Mouse (Mus musculus) olfactory bulb, adult 2 months (tissue): ENCODE results near the gene Asic2. TPM values are rescaled to one million over a fixed set of nuclear protein-coding genes. Genes with fewer than 3 reads are reported as not detected.

ENCODE experiments used
- H3K27ac ChIP-seq: fragments of 200-500 bp; 2 replicates; pipeline ENCODE4 v1.5.1; 2012; ENCODE audit warnings: low read depth, low read length; ENCODE audit not compliant: insufficient read depth
- H3K4me1 ChIP-seq: fragments of 200-500 bp; 2 replicates; pipeline ENCODE4 v1.6.1; 2012; ENCODE audit warnings: low read length; ENCODE audit not compliant: control insufficient read depth, insufficient read depth
- H3K4me3 ChIP-seq: fragments of 200-500 bp; 2 replicates; pipeline ENCODE4 v1.5.1; 2012; ENCODE audit warnings: mild to moderate bottlenecking, low read depth, low read length, moderate library complexity; ENCODE audit not compliant: insufficient read depth
- CTCF ChIP-seq: fragments of 200-500 bp; IDR thresholded peaks from 2 replicates; pipeline ENCODE4 v1.5.1; 2012; ENCODE audit warnings: low read depth, mild to moderate bottlenecking, low read length, moderate library complexity; ENCODE audit not compliant: insufficient read depth
- POLR2A ChIP-seq: fragments of 200-500 bp; IDR thresholded peaks from 2 replicates; pipeline ENCODE4 v1.6.1; 2012; ENCODE audit warnings: mild to moderate bottlenecking, low read depth, low read length, moderate library complexity; ENCODE audit not compliant: insufficient read depth
- WGBS: fragments of 180-500 bp; shearing (Covaris S2); methylation state at CpG from one replicate; pipeline ENCODE4 v1.1.7; 2018; 5-methylcytosine and 5-hydroxymethylcytosine counted together
- polyA plus RNA-seq: library from polyadenylated mRNA; stranded (reverse); fragments of >200 nt; gene quantifications from 2 replicates; pipeline ENCODE4 v1.2.4, GENCODE M21; 2012; ENCODE audit warnings: low replicate concordance; ENCODE audit not compliant: missing spikeins, insufficient read depth, insufficient read length

The Asic2 gene
- polyA plus RNA-seq, 1 experiment: not detected

DNA sequence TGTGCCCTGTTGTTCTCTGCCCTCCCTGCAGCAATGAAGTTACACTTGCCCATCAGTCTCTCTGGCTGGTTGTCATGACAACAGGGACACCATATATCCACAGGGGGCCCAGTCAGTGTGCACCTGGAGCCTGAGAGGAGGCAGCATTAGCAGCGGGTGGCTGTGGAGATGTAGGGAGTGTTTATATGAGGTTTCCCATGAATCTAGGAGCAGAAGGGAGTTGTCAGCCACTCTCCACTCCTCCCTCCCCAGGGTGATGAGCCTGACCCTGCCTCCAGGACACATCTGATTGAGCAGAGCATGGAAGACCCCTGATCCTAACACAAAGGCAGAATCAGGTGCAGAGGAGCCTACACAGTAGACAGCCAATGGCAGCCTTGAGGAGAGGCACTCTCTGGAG is 514.1 kb downstream of the Asic2 start:
- TF ChIP-seq POLR2A (no peak), CTCF (no peak)
- no peak overlapping the region for H3K4me3 ChIP-seq
- no peak overlapping the region for H3K27ac ChIP-seq
- peaks cover 7% of the 10 kb centered on the region; the same call in 1 of the 2 replicates for H3K4me1 ChIP-seq
- 48% methylated on average over 1 of the region's 1 CpGs for WGBS

DNA sequence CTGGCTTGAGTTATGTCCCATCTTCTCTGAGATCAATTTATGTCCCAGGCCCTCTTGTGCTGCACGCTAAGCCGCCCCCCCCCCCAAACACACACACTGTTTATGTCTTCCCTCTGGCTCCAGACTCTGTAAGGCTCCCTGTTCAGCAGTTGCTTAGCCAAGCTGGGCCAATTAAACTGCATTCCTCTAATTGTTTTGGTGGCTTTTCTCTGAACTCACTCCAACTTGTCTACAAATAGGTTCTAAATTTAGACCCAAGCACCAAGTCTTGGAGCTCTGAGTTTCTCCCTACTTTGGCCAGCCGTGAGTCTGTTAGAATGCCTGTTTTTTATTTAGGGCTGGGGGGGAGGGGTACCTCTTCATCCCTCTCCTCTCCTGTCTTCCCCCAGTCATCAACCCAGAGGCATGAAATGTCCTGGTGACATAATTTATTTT is 519.0 kb downstream of the Asic2 start:
- H3K4me3 ChIP-seq: no peak overlapping the region
- 4% methylated on average over 3 of the region's 3 CpGs for WGBS
- no peak for TF ChIP-seq POLR2A
- TF ChIP-seq CTCF: no peak
- peaks cover 10% of the 10 kb centered on the region; the same call in 1 of the 2 replicates for H3K4me1 ChIP-seq
- no peak overlapping the region for H3K27ac ChIP-seq

DNA sequence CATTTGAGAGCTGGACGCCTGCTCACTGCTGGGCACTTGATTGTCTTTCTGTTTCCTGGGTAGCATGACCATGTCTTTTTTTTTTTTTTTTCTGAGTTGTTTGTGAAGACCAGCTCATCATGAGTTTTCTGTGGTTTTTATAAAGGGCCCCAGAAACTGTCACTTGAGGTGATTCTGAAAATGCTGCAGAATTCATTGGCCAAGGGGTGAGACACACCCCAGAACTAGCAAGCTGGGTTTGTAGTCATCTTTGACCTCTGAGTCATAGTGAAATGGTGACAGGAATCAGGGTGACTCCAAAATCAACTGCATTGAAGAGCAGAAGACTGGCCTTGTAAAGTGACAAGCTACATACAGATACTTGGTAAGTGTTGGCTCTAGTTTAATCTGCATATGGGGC is 521.9 kb downstream of the Asic2 start:
- H3K4me1 ChIP-seq: peaks cover 5% of the 10 kb centered on the region; the same call in 1 of the 2 replicates
- 82% methylated on average over 1 of the region's 1 CpGs for WGBS
- no peak overlapping the region for H3K4me3 ChIP-seq
- no peak overlapping the region for H3K27ac ChIP-seq
- TF ChIP-seq CTCF: no peak
- no peak for TF ChIP-seq POLR2A

DNA sequence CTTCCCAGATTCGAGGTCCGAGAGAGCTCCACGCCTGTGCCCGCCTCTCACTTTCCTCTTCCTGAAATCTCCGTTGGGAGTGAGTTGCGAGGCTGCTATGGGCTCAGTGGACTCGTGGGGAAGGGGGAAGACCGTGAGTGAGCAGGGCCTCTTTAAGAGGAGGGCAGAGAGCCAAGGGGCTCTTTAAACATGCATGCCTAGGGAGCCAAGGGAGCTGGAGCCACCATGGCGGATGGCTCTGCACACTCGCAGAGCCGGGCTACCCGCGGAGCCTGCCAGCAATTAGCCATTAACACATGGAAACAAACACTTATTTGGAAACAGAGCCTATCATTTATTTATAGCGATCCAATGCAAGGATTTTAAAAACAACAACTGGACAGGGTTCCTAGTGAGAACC is 541.4 kb downstream of the Asic2 start:
- H3K27ac ChIP-seq: no peak overlapping the region
- WGBS: 25% methylated on average over 14 of the region's 14 CpGs

DNA sequence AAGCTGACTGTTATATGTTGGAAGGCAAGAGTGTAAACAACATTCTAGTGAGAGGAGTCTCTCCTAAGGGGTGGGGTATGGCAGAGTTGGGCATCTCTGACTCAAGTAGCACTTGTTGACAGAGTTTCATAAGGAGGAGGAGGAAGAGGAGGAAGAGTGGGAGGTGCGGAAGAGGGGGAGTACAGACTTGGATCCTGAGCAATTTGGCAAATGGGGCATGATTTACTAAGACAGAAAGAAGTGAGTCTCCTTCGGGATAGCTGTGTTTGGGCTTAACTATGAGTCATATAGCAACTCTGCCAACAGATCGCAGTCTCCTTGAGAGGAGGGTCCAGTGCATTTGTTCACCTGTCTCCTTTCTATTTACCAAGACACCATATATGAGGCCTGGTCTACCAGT is 549.1 kb downstream of the Asic2 start:
- H3K27ac ChIP-seq: no peak overlapping the region
- WGBS: 76% methylated on average over 3 of the region's 3 CpGs
- TF ChIP-seq POLR2A (no peak), CTCF (no peak)
- H3K4me3 ChIP-seq: no peak overlapping the region
- H3K4me1 ChIP-seq: no peaks in the 10 kb centered on the region

More for the DNA sequence above, 541.4 kb downstream of the Asic2 start:
- Histone ChIP-seq H3K4me3 (peak overlapping the region; percentile 9; the same call in 1 of the 2 replicates), H3K4me1 (peaks cover 9% of the 10 kb centered on the region)
- TF ChIP-seq POLR2A (no peak), CTCF (no peak)

DNA sequence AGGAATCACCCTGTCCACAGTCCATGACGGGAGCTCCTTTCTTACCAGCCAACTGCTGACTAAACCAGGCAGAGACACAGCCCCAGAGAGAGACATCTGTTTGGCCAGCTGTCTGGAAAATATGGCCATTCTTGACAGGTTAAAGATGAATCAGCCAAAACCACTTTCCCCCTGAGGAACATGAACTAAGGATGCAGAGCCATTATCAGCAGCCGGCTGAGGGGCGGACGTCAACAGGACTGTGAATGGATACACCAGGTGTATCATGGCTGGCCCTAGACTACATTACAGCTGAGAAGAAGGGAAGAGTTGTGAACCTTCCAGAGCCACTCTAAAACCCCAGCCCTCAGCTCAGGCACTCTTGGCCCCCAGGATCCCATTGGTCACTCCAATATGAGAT is 550.2 kb downstream of the Asic2 start:
- Histone ChIP-seq H3K4me1 (no peaks in the 10 kb centered on the region), H3K27ac (no peak overlapping the region), H3K4me3 (no peak overlapping the region)
- WGBS: 97% methylated on average over 4 of the region's 4 CpGs
- TF ChIP-seq CTCF: no peak
- TF ChIP-seq POLR2A: no peak

DNA sequence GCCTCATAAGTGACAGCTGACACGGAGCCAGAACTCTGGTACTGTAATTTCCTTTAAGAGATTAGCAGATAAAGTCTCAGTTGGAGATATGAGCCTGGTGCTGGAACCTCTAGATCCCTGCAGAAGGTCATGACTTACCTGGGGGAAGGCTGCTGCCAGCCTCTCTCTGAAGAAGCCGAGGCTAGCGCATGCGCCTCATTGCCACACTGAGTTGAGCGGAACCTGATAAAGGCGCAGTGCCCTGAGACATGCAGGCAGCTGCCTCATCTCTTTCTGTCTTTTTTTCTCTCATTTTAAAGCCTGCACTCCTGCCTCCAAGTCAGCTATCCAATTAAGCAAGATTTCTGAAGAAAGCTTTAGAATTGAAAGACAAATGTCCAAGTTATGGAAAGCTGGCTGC is 551.9 kb downstream of the Asic2 start:
- no peak for TF ChIP-seq CTCF
- no peak for TF ChIP-seq POLR2A
- Histone ChIP-seq H3K4me1 (no peaks in the 10 kb centered on the region), H3K4me3 (no peak overlapping the region), H3K27ac (no peak overlapping the region)
- WGBS: 79% methylated on average over 6 of the region's 6 CpGs

DNA sequence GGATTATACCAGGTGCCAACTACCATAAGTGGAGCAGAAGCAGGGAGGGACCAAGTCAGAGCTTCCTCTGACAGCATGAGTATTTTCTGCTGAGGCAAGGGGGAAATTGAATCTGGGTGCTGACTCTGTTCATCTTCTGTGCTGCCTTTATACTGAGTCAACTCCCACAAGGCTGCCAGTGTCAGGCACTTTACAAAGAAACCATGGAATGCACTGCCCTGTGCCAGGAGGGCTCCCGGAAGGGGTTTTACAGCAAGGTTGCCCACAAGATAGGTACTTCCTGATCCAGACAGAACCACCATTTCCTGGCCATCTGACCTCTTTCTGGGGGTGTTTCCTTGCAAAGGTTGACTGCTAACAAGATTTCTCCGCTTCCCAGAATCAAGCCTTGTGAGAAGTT is 553.7 kb downstream of the Asic2 start:
- Histone ChIP-seq H3K4me1 (no peaks in the 10 kb centered on the region), H3K27ac (no peak overlapping the region), H3K4me3 (no peak overlapping the region)
- 77% methylated on average over 2 of the region's 2 CpGs for WGBS
- TF ChIP-seq POLR2A (no peak), CTCF (no peak)

DNA sequence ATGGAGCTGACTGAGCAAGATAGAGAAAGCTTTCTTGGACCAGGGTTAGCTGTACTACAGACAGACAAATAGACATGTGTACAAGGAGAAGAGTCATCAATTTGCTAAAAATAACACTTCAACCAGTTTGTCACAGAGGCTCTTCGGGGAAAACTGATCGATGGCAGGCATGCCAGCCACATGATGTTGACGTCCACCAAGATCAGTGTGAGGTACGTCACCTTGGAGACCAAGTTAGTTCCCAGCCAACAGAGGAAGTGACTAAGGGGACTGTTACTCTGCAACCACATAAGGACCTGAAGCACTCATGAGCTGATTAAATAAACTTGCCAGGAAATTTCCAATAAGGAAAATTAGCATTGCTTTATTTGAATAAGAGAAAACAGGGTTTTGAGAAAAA is 557.0 kb downstream of the Asic2 start:
- WGBS: 70% methylated on average over 4 of the region's 4 CpGs
- no peak overlapping the region for H3K4me3 ChIP-seq
- TF ChIP-seq CTCF: no peak
- H3K27ac ChIP-seq: no peak overlapping the region
- H3K4me1 ChIP-seq: no peaks in the 10 kb centered on the region

DNA sequence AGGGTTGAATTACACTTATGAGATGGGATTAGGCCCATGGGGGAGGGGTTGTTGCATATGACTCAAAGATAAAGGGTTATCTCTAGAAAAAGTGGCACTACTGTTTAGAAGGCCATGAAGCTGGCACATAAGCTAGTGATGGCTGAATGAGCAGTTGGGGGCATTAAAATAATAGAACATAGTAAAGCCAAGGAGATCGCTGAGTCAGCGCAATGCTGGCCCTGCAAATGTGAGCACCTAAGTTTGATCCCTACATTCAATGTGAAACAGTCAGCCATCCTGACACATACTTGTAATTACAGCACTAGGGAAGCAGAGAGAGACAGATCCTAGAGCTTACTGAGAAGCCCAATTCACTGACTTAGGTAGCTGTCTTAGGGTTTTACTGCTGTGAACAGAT is 562.3 kb downstream of the Asic2 start:
- no peak overlapping the region for H3K4me3 ChIP-seq
- TF ChIP-seq POLR2A: no peak
- TF ChIP-seq CTCF: no peak
- WGBS: 95% methylated on average over 2 of the region's 2 CpGs
- no peak overlapping the region for H3K27ac ChIP-seq
- H3K4me1 ChIP-seq: peaks cover 4% of the 10 kb centered on the region; the same call in 1 of the 2 replicates
